Mouse (Mus musculus) ES-Bruce4 (cell line): Measurements from ENCODE around the gene E2f6. TPM values are rescaled to one million over a fixed set of nuclear protein-coding genes. Genes with fewer than 3 reads are reported as not detected.

Experiments
- H3K27ac ChIP-seq: 2 replicates; pipeline ENCODE4 v1.5.1; 2012; ENCODE audit warnings: low read length, inconsistent platforms; ENCODE audit not compliant: insufficient read depth
- H3K27me3 ChIP-seq: 2 replicates; pipeline ENCODE4 v1.6.1; 2012; ENCODE audit warnings: mild to moderate bottlenecking, low read length, inconsistent platforms; ENCODE audit not compliant: control insufficient read depth, poor library complexity, insufficient read depth, severe bottlenecking
- H3K36me3 ChIP-seq: 2 replicates; pipeline ENCODE4 v1.6.1; 2012; ENCODE audit warnings: inconsistent platforms, mild to moderate bottlenecking, low read length, moderate library complexity; ENCODE audit not compliant: control insufficient read depth, poor library complexity, insufficient read depth, severe bottlenecking
- H3K4me1 ChIP-seq: one replicate; pipeline ENCODE4 v1.8.1; 2011; ENCODE audit warnings: low read length; ENCODE audit not compliant: control insufficient read depth, insufficient read depth
- H3K4me3 ChIP-seq: 2 replicates; pipeline ENCODE4 v1.5.1; 2011; ENCODE audit warnings: low read depth, mild to moderate bottlenecking, low read length
- H3K9ac ChIP-seq: 2 replicates; pipeline ENCODE4 v1.6.1; 2012; ENCODE audit warnings: low read depth, mild to moderate bottlenecking, inconsistent platforms; ENCODE audit not compliant: poor library complexity, severe bottlenecking
- H3K9me3 ChIP-seq: replicated peaks from 2 replicates; pipeline ENCODE4 v1.6.1; 2012; ENCODE audit warnings: mild to moderate bottlenecking, low read length, inconsistent platforms; ENCODE audit not compliant: control insufficient read depth, poor library complexity, insufficient read depth, severe bottlenecking
- CTCF ChIP-seq: IDR thresholded peaks from one replicate; pipeline ENCODE4 v1.8.1; 2011; ENCODE audit warnings: low read depth, low read length
- EP300 ChIP-seq: IDR thresholded peaks from 2 replicates; pipeline ENCODE4 v1.6.1; 2011; ENCODE audit warnings: low read depth, low read length; ENCODE audit not compliant: insufficient read depth
- POLR2A ChIP-seq: IDR thresholded peaks from one replicate; pipeline ENCODE4 v1.8.1; 2011; ENCODE audit warnings: low read length; ENCODE audit not compliant: insufficient read depth
- polyA plus RNA-seq: library from polyadenylated mRNA; stranded (reverse); fragments of >200 nt; gene quantifications from 2 replicates; pipeline ENCODE4 v1.2.4, GENCODE M21; 2011; ENCODE audit warnings: low read depth; ENCODE audit not compliant: missing spikeins, insufficient read depth, insufficient read length

E2f6 gene
- polyA plus RNA-seq, 1 experiment, result 22.2 TPM

DNA sequence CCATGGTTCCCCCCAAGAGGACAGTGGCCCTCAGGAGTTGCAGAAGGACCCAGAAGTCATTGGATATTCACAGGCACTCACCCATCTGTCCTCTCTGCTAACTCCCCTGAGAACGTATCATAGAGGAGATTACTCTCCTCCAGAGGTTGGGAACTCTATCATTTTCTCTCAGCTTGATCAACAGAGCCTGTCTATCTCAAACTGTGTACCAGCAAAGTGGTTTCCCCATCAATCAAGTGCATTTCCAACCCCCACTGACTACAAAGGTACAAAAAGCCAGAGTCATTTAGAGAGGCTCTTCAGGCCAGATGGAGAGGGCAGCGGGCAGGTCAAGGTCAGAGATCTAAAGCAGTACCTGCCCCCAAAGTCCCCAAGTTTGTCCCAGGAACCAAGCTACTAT, 42.1 kb upstream of the E2f6 start:
- TF ChIP-seq EP300 (no peak), POLR2A (no peak), CTCF (no peak)
- Histone ChIP-seq H3K9me3 (no peaks in the 10 kb centered on the region), H3K27ac (no peak overlapping the region), H3K9ac (no peak overlapping the region), H3K36me3 (no peaks in the 10 kb centered on the region), H3K27me3 (no peaks in the 10 kb centered on the region), H3K4me3 (no peak overlapping the region), H3K4me1 (no peaks in the 10 kb centered on the region)

DNA sequence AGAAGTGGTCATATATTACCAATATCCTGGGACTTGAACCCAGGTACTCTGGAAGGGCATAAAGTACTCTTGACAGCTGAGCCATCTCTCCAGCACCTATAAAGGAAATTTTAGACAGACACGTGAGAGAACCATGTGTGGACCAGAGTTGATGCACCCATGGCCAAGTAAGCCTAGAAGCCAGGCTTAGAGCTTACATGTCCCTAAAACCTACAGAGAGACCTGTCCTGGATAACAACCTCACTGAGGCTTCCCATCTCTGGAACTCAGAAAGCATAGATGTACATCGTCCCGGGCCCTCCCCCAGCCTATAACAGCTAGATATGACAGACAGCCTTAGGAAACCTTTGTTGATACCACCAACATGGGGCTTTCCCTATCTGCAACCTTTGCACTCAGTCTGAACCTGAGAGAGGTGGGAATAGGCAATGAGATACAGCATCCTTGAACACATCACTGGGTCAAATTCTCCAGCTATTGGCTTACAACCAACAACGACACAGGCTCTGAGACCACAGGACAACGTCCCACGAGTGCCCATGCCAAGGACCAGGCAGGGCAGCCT, 41.1 kb upstream of the E2f6 start:
- Histone ChIP-seq H3K27ac (no peak overlapping the region), H3K4me3 (no peak overlapping the region), H3K9me3 (no peaks in the 10 kb centered on the region), H3K9ac (no peak overlapping the region), H3K27me3 (no peaks in the 10 kb centered on the region), H3K36me3 (no peaks in the 10 kb centered on the region), H3K4me1 (no peaks in the 10 kb centered on the region)
- TF ChIP-seq CTCF, result no peak
- TF ChIP-seq POLR2A, result no peak
- TF ChIP-seq EP300, result no peak

DNA sequence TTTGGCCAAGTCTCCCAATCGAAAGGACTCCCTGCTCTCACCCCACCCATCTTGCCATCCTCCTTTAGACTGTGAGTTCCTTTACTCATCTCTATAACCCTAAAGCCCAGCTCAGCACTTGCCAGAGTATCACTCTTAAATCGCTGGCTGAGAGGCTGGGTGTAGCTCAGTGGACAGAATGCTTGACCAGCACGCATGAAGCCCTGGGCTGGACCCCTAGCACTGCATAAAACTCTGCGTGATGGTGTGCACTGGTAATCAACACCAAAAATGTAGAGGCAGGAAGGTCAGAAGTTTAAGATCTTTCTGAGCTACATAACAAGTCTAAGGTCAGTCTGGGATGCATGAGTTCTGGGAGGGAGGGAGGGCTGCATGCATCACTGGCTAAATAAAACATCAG, 36.2 kb upstream of the E2f6 start:
- Histone ChIP-seq H3K27ac (no peak overlapping the region), H3K4me3 (no peak overlapping the region), H3K9ac (no peak overlapping the region), H3K4me1 (no peaks in the 10 kb centered on the region), H3K9me3 (no peaks in the 10 kb centered on the region), H3K36me3 (no peaks in the 10 kb centered on the region), H3K27me3 (no peaks in the 10 kb centered on the region)
- TF ChIP-seq POLR2A, result no peak
- TF ChIP-seq EP300, result no peak
- no peak for TF ChIP-seq CTCF

GRCm38 (mm10) chr12:16775351-16775750, 35.4 kb upstream of the E2f6 start:
- TF ChIP-seq POLR2A, result no peak
- no peak for TF ChIP-seq EP300
- TF ChIP-seq CTCF, result no peak
- no peaks in the 10 kb centered on the region for H3K9me3 ChIP-seq
- H3K36me3 ChIP-seq, result no peaks in the 10 kb centered on the region
- H3K27me3 ChIP-seq, result no peaks in the 10 kb centered on the region
- no peaks in the 10 kb centered on the region for H3K4me1 ChIP-seq
- no peak overlapping the region for H3K4me3 ChIP-seq
- no peak overlapping the region for H3K27ac ChIP-seq
- no peak overlapping the region for H3K9ac ChIP-seq

DNA sequence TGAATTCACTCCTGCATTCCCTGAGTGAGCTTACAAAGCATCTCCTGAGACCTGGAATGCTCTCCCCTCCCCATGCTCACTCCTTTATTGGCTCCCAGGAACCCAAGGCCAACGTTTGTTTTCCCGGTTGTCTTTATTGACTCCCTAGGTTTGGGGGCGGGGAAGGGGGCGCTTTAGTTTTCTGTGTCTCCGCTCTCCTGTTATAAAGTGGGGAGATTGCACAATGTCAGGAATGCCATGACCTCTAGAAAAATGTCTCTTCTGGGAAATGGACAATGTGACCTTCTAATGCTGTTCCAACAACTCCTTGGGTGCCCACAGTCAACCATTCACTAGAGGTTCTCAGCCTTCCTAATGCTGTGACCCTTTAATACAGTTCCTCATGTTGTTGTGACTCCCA, 32.2 kb upstream of the E2f6 start:
- Histone ChIP-seq H3K36me3 (no peaks in the 10 kb centered on the region), H3K4me1 (no peaks in the 10 kb centered on the region), H3K9me3 (no peaks in the 10 kb centered on the region), H3K4me3 (no peak overlapping the region), H3K9ac (no peak overlapping the region), H3K27ac (no peak overlapping the region), H3K27me3 (no peaks in the 10 kb centered on the region)
- TF ChIP-seq POLR2A, result no peak
- no peak for TF ChIP-seq CTCF
- TF ChIP-seq EP300, result no peak

- no peaks in the 10 kb centered on the region for H3K36me3 ChIP-seq
- no peaks in the 10 kb centered on the region for H3K4me1 ChIP-seq
- H3K27me3 ChIP-seq, result no peaks in the 10 kb centered on the region
- no peak overlapping the region for H3K9ac ChIP-seq
- H3K27ac ChIP-seq, result no peak overlapping the region
- TF ChIP-seq CTCF, result no peak
- no peak for TF ChIP-seq EP300
- no peak for TF ChIP-seq POLR2A
- no peak overlapping the region for H3K4me3 ChIP-seq
- H3K9me3 ChIP-seq, result no peaks in the 10 kb centered on the region
Observed at GRCm38 (mm10) chr12:16779165-16779564, 31.6 kb upstream of the E2f6 start.

GRCm38 (mm10) chr12:16780320-16780719, 30.4 kb upstream of the E2f6 start:
- no peaks in the 10 kb centered on the region for H3K36me3 ChIP-seq
- no peak overlapping the region for H3K9ac ChIP-seq
- no peaks in the 10 kb centered on the region for H3K27me3 ChIP-seq
- no peak overlapping the region for H3K27ac ChIP-seq
- H3K4me3 ChIP-seq, result no peak overlapping the region
- H3K9me3 ChIP-seq, result no peaks in the 10 kb centered on the region
- no peaks in the 10 kb centered on the region for H3K4me1 ChIP-seq
- TF ChIP-seq POLR2A, result no peak
- TF ChIP-seq CTCF, result no peak
- TF ChIP-seq EP300, result no peak
